Mouse (Mus musculus): ENCODE results near the gene Slc12a5. TPM values are rescaled to one million over a fixed set of nuclear protein-coding genes. Genes with fewer than 3 reads are reported as not detected.

Gene Slc12a5
- polyA plus RNA-seq, 1 experiment from 2014 or later = 0.94 TPM

GRCm38 (mm10) chr2:164969348-164969781 is 8.8 kb downstream of the Slc12a5 start:
- 1% methylated on average over 20 of the region's 21 CpGs for WGBS
- no peak for ATAC-seq (ENCODE audit: low FRiP score, low TSS enrichment)
- Histone ChIP-seq H3K27me3 (ENCODE audit: insufficient read depth, low read length) (peaks cover 72% of the 10 kb centered on the region), H3K4me3 (ENCODE audit: low read length) (no peak overlapping the region), H3K9ac (replicated peaks; ENCODE audit: low read length) (no peak overlapping the region), H3K27ac (ENCODE audit: low read length) (no peak overlapping the region), H3K4me1 (ENCODE audit: insufficient read depth, low read length) (peaks cover 12% of the 10 kb centered on the region), H3K36me3 (ENCODE audit: insufficient read depth, low read length) (no peaks in the 10 kb centered on the region), H3K9me3 (ENCODE audit: low read length) (no peaks in the 10 kb centered on the region), H3K4me2 (replicated peaks; ENCODE audit: low read depth, low read length) (no peak overlapping the region)

- Histone ChIP-seq H3K4me3 (ENCODE audit: low read length) (0 out of 2 replicates have a peak overlapping the region, but pooled peaks have one; percentile 2), H3K9me3 (ENCODE audit: low read length) (no peaks in the 10 kb centered on the region), H3K27me3 (ENCODE audit: insufficient read depth, low read length) (peaks cover 72% of the 10 kb centered on the region), H3K4me1 (ENCODE audit: insufficient read depth, low read length) (peaks cover 12% of the 10 kb centered on the region), H3K9ac (replicated peaks; ENCODE audit: low read length) (no peak overlapping the region), H3K4me2 (replicated peaks; ENCODE audit: low read depth, low read length) (0 out of 2 replicates have a peak overlapping the region, but pooled peaks have one; percentile 1), H3K27ac (ENCODE audit: low read length) (no peak overlapping the region), H3K36me3 (ENCODE audit: insufficient read depth, low read length) (no peaks in the 10 kb centered on the region)
- no peak for ATAC-seq (ENCODE audit: low FRiP score, low TSS enrichment)
- under 1% methylated on average over 42 of the region's 42 CpGs for whole genome bisulfite sequencing
These were observed 10.1 kb downstream of the Slc12a5 start for GRCm38 (mm10) chr2:164970631-164971196.

- Histone ChIP-seq H3K9ac (replicated peaks; ENCODE audit: low read length) (no peak overlapping the region), H3K27ac (ENCODE audit: low read length) (no peak overlapping the region), H3K4me2 (replicated peaks; ENCODE audit: low read depth, low read length) (no peak overlapping the region), H3K4me1 (ENCODE audit: insufficient read depth, low read length) (peaks cover 11% of the 10 kb centered on the region), H3K36me3 (ENCODE audit: insufficient read depth, low read length) (no peaks in the 10 kb centered on the region), H3K4me3 (ENCODE audit: low read length) (no peak overlapping the region), H3K9me3 (ENCODE audit: low read length) (no peaks in the 10 kb centered on the region), H3K27me3 (ENCODE audit: insufficient read depth, low read length) (peaks cover 56% of the 10 kb centered on the region)
- no peak for ATAC-seq (ENCODE audit: low FRiP score, low TSS enrichment)
- WGBS = 63% methylated on average over 5 of the region's 5 CpGs
These were observed 12.0 kb downstream of the Slc12a5 start for GRCm38 (mm10) chr2:164972646-164973045.

- Histone ChIP-seq H3K27me3 (ENCODE audit: insufficient read depth, low read length) (peaks cover 26% of the 10 kb centered on the region), H3K27ac (ENCODE audit: low read length) (no peak overlapping the region), H3K9ac (replicated peaks; ENCODE audit: low read length) (no peak overlapping the region), H3K4me1 (ENCODE audit: insufficient read depth, low read length) (peaks cover 3% of the 10 kb centered on the region; the same call in 1 of the 2 replicates), H3K36me3 (ENCODE audit: insufficient read depth, low read length) (no peaks in the 10 kb centered on the region), H3K4me2 (replicated peaks; ENCODE audit: low read depth, low read length) (no peak overlapping the region), H3K9me3 (ENCODE audit: low read length) (no peaks in the 10 kb centered on the region), H3K4me3 (ENCODE audit: low read length) (no peak overlapping the region)
- ATAC-seq (ENCODE audit: low FRiP score, low TSS enrichment) = no peak
- WGBS = 80% methylated on average over 6 of the region's 6 CpGs
These were observed 15.0 kb downstream of the Slc12a5 start for GRCm38 (mm10) chr2:164975611-164976010.

- Histone ChIP-seq H3K4me1 (ENCODE audit: insufficient read depth, low read length) (no peaks in the 10 kb centered on the region), H3K36me3 (ENCODE audit: insufficient read depth, low read length) (no peaks in the 10 kb centered on the region), H3K9me3 (ENCODE audit: low read length) (no peaks in the 10 kb centered on the region), H3K4me3 (ENCODE audit: low read length) (no peak overlapping the region), H3K27ac (ENCODE audit: low read length) (no peak overlapping the region), H3K4me2 (replicated peaks; ENCODE audit: low read depth, low read length) (no peak overlapping the region), H3K27me3 (ENCODE audit: insufficient read depth, low read length) (no peaks in the 10 kb centered on the region), H3K9ac (replicated peaks; ENCODE audit: low read length) (no peak overlapping the region)
- ATAC-seq (ENCODE audit: low FRiP score, low TSS enrichment) = no peak
- 24% methylated on average over 7 of the region's 7 CpGs for WGBS
These were observed 19.1 kb downstream of the Slc12a5 start for GRCm38 (mm10) chr2:164979749-164980148.

GRCm38 (mm10) chr2:164985962-164986361 is 25.4 kb downstream of the Slc12a5 start:
- Histone ChIP-seq H3K36me3 (ENCODE audit: insufficient read depth, low read length) (no peaks in the 10 kb centered on the region), H3K9ac (replicated peaks; ENCODE audit: low read length) (no peak overlapping the region), H3K27me3 (ENCODE audit: insufficient read depth, low read length) (no peaks in the 10 kb centered on the region), H3K4me2 (replicated peaks; ENCODE audit: low read depth, low read length) (no peak overlapping the region), H3K4me1 (ENCODE audit: insufficient read depth, low read length) (no peaks in the 10 kb centered on the region), H3K27ac (ENCODE audit: low read length) (no peak overlapping the region), H3K4me3 (ENCODE audit: low read length) (no peak overlapping the region), H3K9me3 (ENCODE audit: low read length) (no peaks in the 10 kb centered on the region)
- no peak for ATAC-seq (ENCODE audit: low FRiP score, low TSS enrichment)
- WGBS = 79% methylated on average over 6 of the region's 6 CpGs

GRCm38 (mm10) chr2:164986371-164987027 is 25.9 kb downstream of the Slc12a5 start:
- Histone ChIP-seq H3K27me3 (ENCODE audit: insufficient read depth, low read length) (no peaks in the 10 kb centered on the region), H3K27ac (ENCODE audit: low read length) (no peak overlapping the region), H3K36me3 (ENCODE audit: insufficient read depth, low read length) (no peaks in the 10 kb centered on the region), H3K4me3 (ENCODE audit: low read length) (no peak overlapping the region), H3K4me2 (replicated peaks; ENCODE audit: low read depth, low read length) (no peak overlapping the region), H3K4me1 (ENCODE audit: insufficient read depth, low read length) (0 out of 2 replicates have a peak, but pooled peaks cover 4% of the 10 kb centered on the region), H3K9ac (replicated peaks; ENCODE audit: low read length) (no peak overlapping the region), H3K9me3 (ENCODE audit: low read length) (no peaks in the 10 kb centered on the region)
- 69% methylated on average over 14 of the region's 14 CpGs for WGBS
- ATAC-seq (ENCODE audit: low FRiP score, low TSS enrichment) = no peak

- H3K4me1 ChIP-seq (ENCODE audit: insufficient read depth, low read length) = 0 out of 2 replicates have a peak, but pooled peaks cover 4% of the 10 kb centered on the region
- ATAC-seq (ENCODE audit: low FRiP score, low TSS enrichment) = no peak
- no peak overlapping the region for H3K4me2 ChIP-seq (replicated peaks; ENCODE audit: low read depth, low read length)
These were observed 28.2 kb downstream of the Slc12a5 start for GRCm38 (mm10) chr2:164988777-164989176.

GRCm38 (mm10) chr2:164991111-164991510 is 30.5 kb downstream of the Slc12a5 start:
- 0 out of 2 replicates have a peak, but pooled peaks cover 4% of the 10 kb centered on the region for H3K4me1 ChIP-seq (ENCODE audit: insufficient read depth, low read length)
- H3K36me3 ChIP-seq (ENCODE audit: insufficient read depth, low read length) = no peaks in the 10 kb centered on the region
- ATAC-seq (ENCODE audit: low FRiP score, low TSS enrichment) = no peak
- H3K27me3 ChIP-seq (ENCODE audit: insufficient read depth, low read length) = peaks cover 2% of the 10 kb centered on the region; the same call in 1 of the 2 replicates
- no peak overlapping the region for H3K27ac ChIP-seq (ENCODE audit: low read length)
- H3K4me2 ChIP-seq (replicated peaks; ENCODE audit: low read depth, low read length) = no peak overlapping the region
- no peak overlapping the region for H3K4me3 ChIP-seq (ENCODE audit: low read length)
- no peak overlapping the region for H3K9ac ChIP-seq (replicated peaks; ENCODE audit: low read length)
- WGBS = 78% methylated on average over 3 of the region's 3 CpGs
- H3K9me3 ChIP-seq (ENCODE audit: low read length) = no peaks in the 10 kb centered on the region

More at GRCm38 (mm10) chr2:164988777-164989176, 28.2 kb downstream of the Slc12a5 start:
- Histone ChIP-seq H3K4me3 (ENCODE audit: low read length) (no peak overlapping the region), H3K27me3 (ENCODE audit: insufficient read depth, low read length) (no peaks in the 10 kb centered on the region), H3K9me3 (ENCODE audit: low read length) (no peaks in the 10 kb centered on the region), H3K27ac (ENCODE audit: low read length) (no peak overlapping the region), H3K36me3 (ENCODE audit: insufficient read depth, low read length) (no peaks in the 10 kb centered on the region), H3K9ac (replicated peaks; ENCODE audit: low read length) (no peak overlapping the region)
- WGBS = 61% methylated on average over 13 of the region's 13 CpGs

- 29% methylated on average over 10 of the region's 10 CpGs for WGBS
- Histone ChIP-seq H3K27ac (ENCODE audit: low read length) (no peak overlapping the region), H3K4me3 (ENCODE audit: low read length) (no peak overlapping the region), H3K27me3 (ENCODE audit: insufficient read depth, low read length) (peaks cover 9% of the 10 kb centered on the region), H3K4me1 (ENCODE audit: insufficient read depth, low read length) (0 out of 2 replicates have a peak, but pooled peaks cover 4% of the 10 kb centered on the region), H3K9ac (replicated peaks; ENCODE audit: low read length) (no peak overlapping the region), H3K36me3 (ENCODE audit: insufficient read depth, low read length) (no peaks in the 10 kb centered on the region), H3K9me3 (ENCODE audit: low read length) (no peaks in the 10 kb centered on the region), H3K4me2 (replicated peaks; ENCODE audit: low read depth, low read length) (no peak overlapping the region)
- no peak for ATAC-seq (ENCODE audit: low FRiP score, low TSS enrichment)
These were observed 31.2 kb downstream of the Slc12a5 start for GRCm38 (mm10) chr2:164991808-164992207.
